ENCODE assay signal across 8 mouse cellular contexts in the genomic region with DNA sequence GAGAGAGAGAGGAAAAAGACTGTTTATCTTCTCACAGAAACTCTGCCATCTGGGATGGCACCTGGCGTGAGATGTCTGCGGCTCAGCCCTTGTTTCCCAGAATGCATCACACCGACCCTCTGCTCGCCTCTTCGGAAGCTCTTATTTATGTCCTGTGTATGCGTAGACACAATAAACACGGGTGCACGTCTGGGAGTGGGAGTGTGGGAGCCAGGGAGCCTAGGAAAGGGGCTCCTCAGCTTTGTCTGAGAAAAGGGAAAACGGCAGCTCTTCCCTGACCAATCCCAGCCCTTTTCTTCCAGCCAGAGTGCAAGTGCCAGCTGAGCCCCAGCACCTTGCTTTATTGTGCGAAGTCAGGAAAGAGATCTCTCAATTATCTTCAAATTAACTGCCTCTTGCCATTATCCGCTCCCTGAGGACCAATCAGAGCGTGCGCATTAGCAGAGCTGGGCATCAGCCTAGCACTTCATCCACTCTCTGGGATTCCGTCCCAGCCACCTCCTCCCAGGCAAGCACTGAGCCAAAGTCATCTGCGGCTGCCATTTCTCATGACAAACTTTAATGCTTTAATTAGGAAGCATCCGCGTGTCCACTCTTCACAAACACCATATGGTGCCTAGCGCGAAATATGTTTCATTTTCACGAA.
DNase-seq lines count a peak whose midpoint lies in the region; ATAC-seq lines count a peak whose summit lies in the region.

No protein-coding gene starts in this region.

- peak overlapping the region; percentile 86 for H3K27ac ChIP-seq in forebrain, embryonic 14.5 days (ENCODE audit: low read depth, low read length)
- peak overlapping the region; percentile 66 for H3K27ac ChIP-seq in hindbrain, embryonic 15.5 days (replicated peaks)
- no peak overlapping the region for H3K27ac ChIP-seq in liver, embryonic 12.5 days

- H3K4me3 ChIP-seq in forebrain, embryonic 14.5 days (ENCODE audit: low read depth, low read length) = peak overlapping the region; percentile 2; the same call in 1 of the 2 replicates
- peak overlapping the region; percentile 25 for H3K4me3 ChIP-seq in hindbrain, embryonic 15.5 days
- no peak overlapping the region for H3K4me3 ChIP-seq in liver, embryonic 12.5 days

- no peaks in the 10 kb centered on the region for H3K9me3 ChIP-seq in forebrain, embryonic 14.5 days (replicated peaks; ENCODE audit: control insufficient read depth, low read length)
- H3K9me3 ChIP-seq in hindbrain, embryonic 15.5 days = no peaks in the 10 kb centered on the region
- H3K9me3 ChIP-seq in liver, embryonic 12.5 days (replicated peaks) = no peaks in the 10 kb centered on the region

- peak; percentile 92 for ATAC-seq in forebrain, embryonic 14.5 days
- peak; percentile 87 for ATAC-seq in hindbrain, embryonic 15.5 days (ENCODE audit: low FRiP score, low read depth)
- 0 out of 2 replicates have a peak, but pooled peaks have one; percentile 18 for ATAC-seq in liver, embryonic 12.5 days

- H3K36me3 ChIP-seq in forebrain, embryonic 14.5 days (ENCODE audit: control insufficient read depth, insufficient read depth, low read length) = no peaks in the 10 kb centered on the region
- no peaks in the 10 kb centered on the region for H3K36me3 ChIP-seq in hindbrain, embryonic 15.5 days
- no peaks in the 10 kb centered on the region for H3K36me3 ChIP-seq in liver, embryonic 12.5 days

- no peaks in the 10 kb centered on the region for H3K27me3 ChIP-seq in forebrain, embryonic 14.5 days (replicated peaks; ENCODE audit: control insufficient read depth, insufficient read depth, low read length)
- H3K27me3 ChIP-seq in hindbrain, embryonic 15.5 days = no peaks in the 10 kb centered on the region
- peaks cover 6% of the 10 kb centered on the region; the same call in 1 of the 2 replicates for H3K27me3 ChIP-seq in liver, embryonic 12.5 days (replicated peaks)

- 15% methylated on average over 20 of the region's 20 CpGs for WGBS in forebrain, embryonic 14.5 days
- WGBS in hindbrain, embryonic 15.5 days = 11% methylated on average over 20 of the region's 20 CpGs
- 57% methylated on average over 20 of the region's 20 CpGs for WGBS in liver, embryonic 12.5 days (ENCODE audit: insufficient replicate concordance)

- peak; percentile 38 for DNase-seq in ES-CJ7 (ENCODE audit: low read depth, low spot score)
- DNase-seq in brain, adult 2 months (ENCODE audit: low read depth, low spot score) = peak; percentile 82
- peak; percentile 92 for DNase-seq in forebrain, embryonic 14.5 days (ENCODE audit: low spot score)
- peak; percentile 37 for DNase-seq in right cerebral cortex, postnatal 14 days
- DNase-seq in adrenal gland, postnatal 14 days = no peak
- DNase-seq in ovary, postnatal 14 days (ENCODE audit: low spot score) = no peak

- H3K9ac ChIP-seq in forebrain, embryonic 14.5 days (ENCODE audit: low read length) = peak overlapping the region; percentile 35; the same call in 1 of the 2 replicates
- peak overlapping the region; percentile 10; the same call in 1 of the 2 replicates for H3K9ac ChIP-seq in hindbrain, embryonic 15.5 days
- no peak overlapping the region for H3K9ac ChIP-seq in liver, embryonic 12.5 days

- H3K4me1 ChIP-seq in forebrain, embryonic 14.5 days (ENCODE audit: control insufficient read depth, insufficient read depth, low read length) = peaks cover 27% of the 10 kb centered on the region
- H3K4me1 ChIP-seq in hindbrain, embryonic 15.5 days (replicated peaks) = peaks cover 33% of the 10 kb centered on the region
- H3K4me1 ChIP-seq in liver, embryonic 12.5 days = peaks cover 5% of the 10 kb centered on the region; the same call in 1 of the 2 replicates

- peak overlapping the region; percentile 46 for H3K4me2 ChIP-seq in forebrain, embryonic 14.5 days (ENCODE audit: low read length)
- peak overlapping the region; percentile 56 for H3K4me2 ChIP-seq in hindbrain, embryonic 15.5 days
- H3K4me2 ChIP-seq in liver, embryonic 12.5 days = peak overlapping the region; percentile 30

Comparison
In these comparisons a context has a peak if more than half of its experiments do, and no peak if none do; other contexts are left out.
1. DNase-seq: peak in ES-CJ7 (single experiment), brain, adult 2 months (single experiment), forebrain, embryonic 14.5 days (single experiment) and right cerebral cortex, postnatal 14 days (single experiment); none in adrenal gland, postnatal 14 days (single experiment) and ovary, postnatal 14 days (single experiment).
2. ATAC-seq: peak in every context shown above with its lines; median percentile 92 in forebrain, embryonic 14.5 days; 87 in hindbrain, embryonic 15.5 days; 18 in liver, embryonic 12.5 days.
3. Peak in every context shown above with its lines, with median percentiles within 50 percentile points of each other: H3K4me2 ChIP-seq.